Mouse (Mus musculus) frontal cortex, adult (tissue): ENCODE results near the gene Lamb1.

Experiments
- ATAC-seq: cut with Nextera tagmentation; 2 replicates; pipeline ENCODE4 v1.9.2; 2017; ENCODE audit warnings: mild to moderate bottlenecking, moderate library complexity, mixed read lengths; ENCODE audit not compliant: low TSS enrichment

The Lamb1 gene

DNA sequence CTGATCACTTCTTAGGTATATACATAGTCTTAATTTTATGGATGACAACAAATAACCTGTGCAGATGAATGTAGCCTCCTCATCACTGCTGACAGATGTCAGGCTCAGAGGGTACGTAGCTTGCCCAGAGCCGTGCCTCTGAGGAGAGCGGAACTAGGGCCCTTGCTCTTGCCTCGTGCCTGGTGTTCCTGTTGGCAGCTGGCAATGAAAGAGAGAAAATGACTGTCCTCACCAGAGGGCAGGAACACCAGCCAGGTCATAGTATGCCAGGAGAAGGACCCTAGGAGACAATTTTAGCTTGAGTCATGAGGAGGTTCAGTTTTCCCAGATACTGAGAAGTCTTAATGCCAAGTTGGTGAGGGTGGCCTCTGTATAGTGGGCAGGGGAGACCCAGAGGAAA is 48.1 kb downstream of the Lamb1 start:
- no peak for ATAC-seq

DNA sequence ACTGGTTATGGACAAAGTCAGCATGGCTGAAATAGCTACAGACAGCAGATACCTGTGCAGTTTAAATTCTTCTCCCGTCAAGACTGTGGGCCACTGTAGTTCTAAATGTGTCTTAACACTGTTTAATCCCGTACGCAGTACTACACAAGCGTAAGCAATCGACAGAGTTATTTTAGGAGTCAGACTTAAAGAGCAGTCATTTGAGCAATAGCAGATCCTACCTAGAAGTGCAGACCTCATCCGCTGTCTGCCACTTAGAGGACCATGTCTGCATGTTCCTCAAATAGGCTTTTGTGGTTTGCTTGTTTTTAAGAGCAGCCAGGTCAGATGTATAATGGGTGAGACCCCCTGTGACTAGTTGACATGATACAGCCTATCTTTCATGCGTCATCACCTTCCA is 49.3 kb downstream of the Lamb1 start:
- no peak for ATAC-seq

DNA sequence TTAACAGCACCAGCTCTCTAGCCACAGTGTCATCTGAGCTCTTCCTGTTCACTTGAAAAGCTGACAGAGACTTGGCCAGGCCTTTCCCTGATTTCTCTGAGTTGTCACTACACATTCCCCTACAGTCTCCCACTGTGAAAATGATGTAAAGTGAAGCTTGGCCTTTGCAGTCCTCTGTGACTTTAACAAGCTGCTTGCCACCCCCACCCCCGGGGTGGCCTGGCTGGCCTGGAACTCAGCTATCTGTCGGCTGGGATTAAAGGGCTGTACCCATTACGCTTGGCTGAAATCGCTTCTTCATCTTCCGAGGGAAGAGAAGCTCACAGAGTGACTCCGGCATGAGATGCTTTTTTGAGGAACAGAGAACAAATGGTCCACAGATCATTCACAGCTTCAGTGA is 50.9 kb downstream of the Lamb1 start:
- no peak for ATAC-seq

DNA sequence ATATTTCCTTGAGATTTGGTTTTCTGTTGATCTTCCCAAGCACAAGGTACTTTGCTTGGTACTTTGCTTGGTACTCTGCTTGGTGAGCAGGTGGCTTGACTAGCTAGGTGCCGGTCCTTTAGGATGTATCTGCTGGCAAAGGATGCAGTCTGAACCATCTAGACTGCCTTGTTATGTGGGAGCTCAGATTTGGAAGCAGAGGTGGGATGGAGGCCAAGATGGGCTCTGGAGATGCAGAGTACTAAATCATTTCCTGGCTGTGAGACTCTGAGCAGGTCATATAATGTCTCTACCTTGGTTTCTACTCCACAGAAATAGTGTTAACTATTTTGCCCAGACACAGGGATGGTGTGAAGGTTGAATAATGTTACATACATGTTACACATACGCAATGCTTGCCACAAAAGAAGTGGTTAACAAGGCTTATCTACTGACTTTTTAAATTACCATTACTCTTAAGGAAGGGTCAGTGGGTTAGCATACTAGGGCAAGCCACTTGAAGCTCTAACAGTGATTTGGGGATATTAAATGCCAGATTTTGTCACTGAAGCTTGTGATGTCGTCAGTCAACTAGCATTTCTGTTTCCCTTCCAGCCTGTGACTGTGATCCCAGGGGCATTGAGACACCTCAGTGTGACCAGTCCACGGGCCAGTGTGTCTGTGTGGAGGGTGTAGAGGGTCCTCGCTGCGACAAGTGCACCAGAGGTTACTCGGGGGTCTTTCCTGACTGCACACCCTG is 52.8 kb downstream of the Lamb1 start:
- ATAC-seq: no peak

DNA sequence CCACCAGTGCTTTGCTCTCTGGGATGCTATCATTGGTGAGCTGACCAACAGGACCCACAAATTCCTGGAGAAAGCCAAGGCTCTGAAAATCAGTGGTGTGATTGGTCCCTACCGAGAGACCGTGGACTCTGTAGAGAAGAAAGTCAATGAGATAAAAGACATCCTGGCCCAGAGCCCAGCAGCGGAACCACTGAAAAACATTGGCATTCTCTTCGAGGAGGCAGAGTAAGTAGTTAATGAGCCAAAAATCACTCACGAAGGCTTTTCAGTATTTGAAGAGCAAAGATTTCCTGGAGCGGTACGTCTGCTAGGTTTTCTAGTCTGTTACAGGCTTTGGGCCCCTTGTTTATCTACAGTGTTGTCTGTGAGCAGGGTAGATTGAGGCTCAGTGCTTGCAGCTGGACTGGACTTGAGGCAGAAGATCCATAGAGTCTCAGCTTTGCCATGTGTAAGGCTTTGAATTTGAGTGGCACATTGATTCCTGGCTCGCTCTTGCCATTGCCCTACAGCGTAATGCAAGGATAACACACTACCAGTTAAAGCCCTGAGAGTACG is 53.5 kb downstream of the Lamb1 start:
- ATAC-seq: no peak

DNA sequence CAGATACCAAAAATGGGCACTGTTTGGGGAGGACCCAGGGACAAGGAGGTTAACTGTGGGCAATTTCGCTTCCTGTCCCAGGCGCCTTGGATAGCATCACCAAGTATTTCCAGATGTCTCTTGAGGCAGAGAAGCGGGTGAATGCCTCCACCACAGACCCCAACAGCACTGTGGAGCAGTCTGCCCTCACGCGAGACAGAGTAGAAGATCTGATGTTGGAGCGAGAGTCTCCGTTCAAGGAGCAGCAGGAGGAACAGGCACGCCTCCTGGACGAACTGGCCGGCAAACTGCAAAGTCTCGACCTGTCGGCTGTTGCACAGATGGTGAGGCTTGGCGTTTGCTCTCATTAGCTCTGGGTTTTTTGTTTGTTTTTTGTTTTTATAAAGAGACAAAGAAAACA is 55.8 kb downstream of the Lamb1 start:
- no peak for ATAC-seq

DNA sequence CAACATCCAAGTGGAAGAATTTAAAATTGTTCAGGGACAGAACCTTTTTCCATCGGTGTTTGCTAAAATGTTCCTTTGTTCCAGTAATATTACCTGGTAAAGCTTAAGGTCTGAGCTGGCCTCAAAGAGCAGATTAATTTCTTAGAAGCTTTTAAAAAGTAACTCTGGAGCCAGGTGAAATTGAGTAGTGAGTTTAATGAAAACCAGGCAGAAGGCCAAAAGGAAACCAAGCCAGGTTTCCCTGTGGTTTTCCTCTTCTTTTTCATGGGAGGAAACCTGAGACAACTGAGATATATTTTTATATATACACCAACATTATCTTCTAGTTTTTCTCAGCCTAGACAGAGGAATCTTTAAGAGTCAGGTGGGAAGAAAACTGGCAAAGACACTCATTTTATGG is 56.5 kb downstream of the Lamb1 start:
- no peak for ATAC-seq

DNA sequence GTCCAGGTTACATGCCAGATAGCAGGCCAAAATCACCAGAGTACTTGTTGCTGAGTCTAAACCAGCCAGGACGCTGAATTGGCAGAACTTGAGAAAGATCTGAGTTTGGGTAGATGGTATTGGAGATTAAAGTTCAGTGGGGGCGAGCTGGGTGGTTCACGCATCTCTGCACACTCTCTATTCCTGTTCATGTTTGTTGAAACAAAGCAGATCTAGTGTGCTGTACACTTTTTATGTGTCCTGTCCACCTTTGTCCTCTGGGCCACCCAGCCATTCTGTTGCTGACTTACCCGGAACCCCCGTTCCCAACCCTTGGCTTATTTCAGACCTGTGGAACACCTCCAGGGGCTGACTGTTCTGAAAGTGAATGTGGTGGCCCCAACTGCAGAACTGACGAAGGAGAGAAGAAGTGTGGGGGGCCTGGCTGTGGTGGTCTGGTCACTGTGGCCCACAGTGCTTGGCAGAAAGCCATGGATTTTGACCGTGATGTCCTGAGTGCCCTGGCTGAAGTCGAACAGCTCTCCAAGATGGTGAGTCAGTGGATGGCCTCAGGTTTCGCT is 58.2 kb downstream of the Lamb1 start:
- ATAC-seq: no peak

DNA sequence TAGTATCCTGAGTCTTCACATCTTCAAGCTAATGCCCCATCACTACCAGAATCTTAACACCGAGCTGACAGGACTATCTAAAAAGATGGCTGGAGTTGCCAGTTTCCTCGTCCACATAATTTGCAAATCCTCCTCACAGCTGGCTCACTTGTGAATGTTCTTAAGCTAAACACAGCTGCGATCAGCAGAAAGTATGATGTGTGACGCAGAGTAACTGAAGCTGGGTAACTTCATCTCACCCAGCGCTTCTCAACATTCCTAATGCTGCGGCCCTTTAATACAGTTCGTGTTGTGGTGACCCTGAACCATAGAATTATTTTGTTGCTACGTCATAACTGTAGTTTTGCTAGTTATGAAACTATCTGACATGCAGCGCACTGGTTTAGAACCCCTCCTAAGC is 62.1 kb downstream of the Lamb1 start:
- peak; percentile 58; the same call in 1 of the 2 replicates for ATAC-seq

DNA sequence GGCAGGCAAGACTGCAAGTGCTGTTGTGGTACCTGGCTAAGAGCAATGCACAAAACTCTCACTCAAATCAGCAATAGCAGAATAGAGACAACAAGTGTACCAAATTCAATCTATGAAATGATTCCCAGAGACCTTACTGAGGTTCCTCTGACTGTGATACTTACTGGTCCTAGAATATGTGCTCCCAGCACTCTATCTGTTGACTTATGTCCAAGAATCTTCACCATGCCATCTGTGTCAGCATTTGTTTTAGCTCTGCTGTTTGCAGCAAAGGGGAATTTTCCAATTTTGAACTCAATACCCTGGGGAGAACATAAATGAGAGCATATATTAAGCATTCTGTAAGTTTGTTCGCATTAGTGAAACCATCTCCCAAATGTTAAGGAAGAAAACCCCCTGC is 68.2 kb downstream of the Lamb1 start:
- no peak for ATAC-seq

DNA sequence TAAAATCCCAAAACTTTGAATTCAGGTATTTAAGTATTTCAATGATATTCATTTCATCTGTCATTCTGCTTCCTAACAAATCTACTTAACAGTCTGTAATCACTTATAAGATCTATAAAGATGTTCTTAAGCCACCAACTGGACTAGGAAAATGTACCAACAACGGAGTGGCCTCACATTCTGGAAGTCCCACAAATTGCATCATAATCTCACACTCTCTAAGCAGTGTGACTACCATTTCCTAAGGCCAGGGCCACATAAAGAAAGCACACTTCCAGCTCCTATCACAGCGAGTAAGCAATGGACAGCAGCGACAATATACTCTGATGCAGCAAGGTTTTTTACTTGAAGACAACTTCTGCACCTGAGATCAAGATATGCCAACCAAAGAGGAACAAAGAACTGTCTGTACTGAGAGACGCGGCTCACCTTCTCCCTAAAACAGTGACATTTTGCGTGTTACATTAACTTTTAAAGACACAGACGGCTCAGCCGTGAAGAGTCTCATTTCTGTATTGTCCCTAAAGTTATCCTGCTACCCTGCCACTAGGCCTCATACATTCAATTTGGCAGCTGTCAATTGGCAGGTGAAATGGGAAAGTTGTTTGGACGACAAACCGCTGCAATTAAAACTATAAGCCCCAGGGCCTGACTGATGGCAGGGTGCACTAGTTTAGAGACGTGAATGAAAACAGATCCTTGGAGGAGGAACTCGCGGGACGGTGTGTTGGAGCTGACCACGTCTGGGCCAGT is 85.3 kb downstream of the Lamb1 start:
- no peak for ATAC-seq

DNA sequence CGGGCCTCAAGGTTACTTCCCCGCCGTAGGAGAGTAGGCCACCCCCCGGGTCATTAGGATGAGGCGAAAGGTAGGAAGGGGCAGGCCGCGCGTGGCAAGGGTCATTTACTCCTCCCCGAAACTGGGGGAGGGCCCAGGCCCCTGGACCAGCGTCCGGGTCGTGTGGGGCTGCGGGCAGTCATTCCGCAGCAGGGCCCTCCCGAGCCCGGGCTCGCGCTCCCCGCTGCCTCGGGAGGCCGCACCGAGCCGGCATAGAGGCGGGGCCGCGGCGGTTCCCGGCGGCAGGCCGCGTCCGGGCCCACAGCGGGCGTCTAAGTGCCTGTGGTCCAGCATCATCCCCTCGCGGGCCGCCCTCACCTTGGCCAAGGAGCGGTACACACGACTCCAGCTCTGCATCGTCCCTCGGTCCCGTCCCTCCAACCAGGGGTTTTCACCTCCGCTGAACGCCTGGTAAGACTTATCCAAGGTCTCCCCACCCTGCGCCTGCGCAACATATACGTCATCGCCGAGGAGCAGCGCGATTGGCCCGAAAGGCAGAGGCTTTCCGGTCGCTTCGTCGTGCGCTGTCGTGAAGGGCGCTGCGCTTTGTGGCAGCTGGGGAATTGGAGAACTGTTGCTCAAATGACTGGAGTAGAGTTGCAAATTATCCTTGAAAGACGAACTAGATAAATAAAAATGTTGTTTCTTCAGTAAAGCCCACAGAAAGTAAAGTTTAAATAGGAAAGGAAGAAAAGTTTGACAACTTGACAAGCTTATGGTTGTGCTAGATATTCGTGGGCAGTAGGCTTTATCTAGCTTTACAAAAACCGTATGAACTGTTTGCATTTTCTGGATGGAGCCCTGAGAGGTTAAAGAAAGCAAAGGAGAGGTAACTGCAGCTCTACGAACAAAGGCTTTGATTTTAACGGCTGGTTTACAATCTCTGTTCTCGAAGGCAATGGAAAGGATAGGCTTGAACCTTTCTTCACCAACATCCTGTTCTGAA is 86.2 kb downstream of the Lamb1 start, which contains the start of gene Dld:
Gene Dld, minus strand, starts transcription at position 510 of the 985 bp plus-strand sequence.
- peak; percentile 100 for ATAC-seq

DNA sequence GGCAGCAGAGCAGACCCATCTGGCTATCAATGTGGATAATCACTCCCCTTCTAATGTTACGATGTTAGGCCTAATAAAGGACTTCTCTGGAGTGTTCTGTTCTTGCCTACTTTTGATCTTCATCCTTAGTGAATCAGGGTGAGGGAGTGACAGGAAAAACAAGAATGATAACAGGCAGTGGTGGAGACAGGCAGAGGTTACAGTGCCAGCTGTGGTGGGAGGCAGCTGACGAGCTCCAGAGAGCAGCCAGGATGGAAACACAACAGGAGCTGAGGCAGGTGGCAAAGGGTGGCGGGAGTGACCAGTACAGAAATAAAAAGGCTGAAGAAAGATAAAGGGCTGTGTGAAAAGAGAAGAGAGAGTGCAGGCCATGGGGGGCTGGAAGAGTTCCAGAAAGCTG is 101.4 kb downstream of the Lamb1 start:
- no peak for ATAC-seq

DNA sequence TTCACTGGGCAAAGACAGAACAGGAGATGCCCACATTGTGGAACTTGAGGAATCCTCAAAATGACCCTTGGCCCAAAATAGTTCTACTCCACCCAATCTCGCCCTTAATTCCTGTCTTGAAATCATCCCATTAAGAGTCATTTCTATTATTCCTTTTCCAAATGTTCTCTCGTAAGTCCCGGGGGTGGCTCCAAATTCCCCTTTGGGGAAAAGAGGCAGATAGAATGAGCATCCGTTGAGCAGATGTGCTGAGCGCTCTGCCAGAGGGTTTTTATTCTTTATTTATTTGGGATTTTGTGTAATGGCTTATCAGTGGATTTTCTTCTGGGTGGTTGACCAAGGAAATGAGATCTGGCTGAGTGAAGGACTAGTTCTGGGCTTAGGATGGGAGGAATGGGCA is 102.7 kb downstream of the Lamb1 start:
- no peak for ATAC-seq

DNA sequence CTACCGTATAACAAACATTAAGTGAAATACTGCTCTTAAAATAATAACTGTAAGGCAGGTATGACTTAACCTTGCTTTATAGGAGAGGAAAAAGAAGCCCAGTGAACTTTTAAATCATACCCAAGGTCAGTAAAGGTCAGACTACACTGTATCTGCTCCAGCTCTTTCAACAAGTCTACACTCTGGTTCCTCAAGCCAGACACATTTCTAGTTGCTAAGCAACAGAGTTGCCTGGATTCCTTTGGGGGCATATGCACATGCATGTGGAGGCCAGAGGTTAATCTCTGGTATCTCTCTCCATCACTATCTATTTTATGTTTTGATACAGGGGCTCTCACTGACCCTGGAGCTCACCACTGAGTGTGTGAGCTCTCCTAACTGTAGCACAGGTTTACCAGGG is 104.1 kb downstream of the Lamb1 start:
- no peak for ATAC-seq

DNA sequence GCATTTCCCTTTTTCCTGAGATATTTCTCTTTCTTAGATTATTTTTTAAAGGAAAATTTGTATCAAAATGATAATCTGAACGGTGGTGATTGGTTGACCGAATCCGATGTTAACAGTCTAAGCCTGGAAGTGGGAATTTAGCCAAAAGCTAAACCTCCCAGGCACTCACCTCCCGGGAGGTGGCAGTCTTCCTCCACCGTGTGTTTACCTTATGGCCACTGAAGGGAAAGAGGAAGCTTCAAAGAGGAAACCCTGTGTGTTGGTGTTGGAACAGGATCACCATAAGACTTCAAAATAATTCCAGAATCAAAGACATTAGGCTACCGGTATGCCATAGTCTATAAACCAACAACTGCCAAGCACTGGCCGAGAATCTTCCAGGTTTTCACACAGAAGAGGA is 104.6 kb downstream of the Lamb1 start:
- no peak for ATAC-seq

DNA sequence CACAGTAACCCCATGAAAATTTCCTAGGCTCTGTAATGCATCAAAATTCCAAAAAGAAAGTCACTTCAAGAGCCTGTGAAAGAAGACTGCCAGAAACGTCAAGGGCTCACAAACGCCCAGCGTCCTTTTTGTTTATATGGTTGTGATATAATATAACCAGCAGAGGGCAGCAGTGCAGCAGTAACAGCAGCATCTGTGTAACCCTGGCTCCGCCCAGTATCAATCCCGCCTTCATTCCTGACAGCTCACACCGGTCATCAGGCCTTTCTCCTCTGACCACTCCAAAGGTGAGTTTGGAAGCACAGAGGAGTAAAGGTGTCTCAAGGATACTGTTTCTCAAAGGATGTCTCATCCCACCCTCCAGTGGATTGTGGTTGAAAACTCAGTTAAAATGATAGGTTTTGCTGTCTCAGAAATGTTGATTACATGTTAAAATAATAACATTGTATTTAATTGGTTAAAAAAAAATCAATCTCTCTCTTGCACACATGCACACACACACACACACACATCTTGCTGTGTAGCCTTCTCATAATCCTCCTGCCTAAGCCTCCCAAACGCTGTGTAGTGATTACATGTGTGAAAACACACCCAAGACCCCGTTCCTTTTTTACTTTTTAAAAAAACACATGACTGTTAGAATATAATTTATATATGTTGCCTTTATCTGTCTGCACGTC is 109.7 kb downstream of the Lamb1 start:
- peak; percentile 95 for ATAC-seq

DNA sequence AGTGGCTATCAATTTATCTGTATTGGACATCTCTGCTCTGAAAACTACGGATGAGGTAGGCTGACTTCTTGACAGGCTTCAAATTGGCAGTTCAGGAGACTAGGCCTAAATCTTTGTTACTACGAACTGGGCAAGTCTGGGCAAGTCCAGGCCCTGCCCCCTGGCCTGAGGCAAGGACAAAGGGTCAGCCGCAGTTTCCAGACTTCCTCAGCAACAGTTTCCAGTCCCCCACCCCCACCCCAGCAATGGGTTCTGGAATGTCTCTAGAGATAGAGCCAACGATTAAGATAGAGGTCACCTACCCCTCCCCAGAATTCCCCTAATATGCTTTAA is 110.2 kb downstream of the Lamb1 start:
- ATAC-seq: no peak

DNA sequence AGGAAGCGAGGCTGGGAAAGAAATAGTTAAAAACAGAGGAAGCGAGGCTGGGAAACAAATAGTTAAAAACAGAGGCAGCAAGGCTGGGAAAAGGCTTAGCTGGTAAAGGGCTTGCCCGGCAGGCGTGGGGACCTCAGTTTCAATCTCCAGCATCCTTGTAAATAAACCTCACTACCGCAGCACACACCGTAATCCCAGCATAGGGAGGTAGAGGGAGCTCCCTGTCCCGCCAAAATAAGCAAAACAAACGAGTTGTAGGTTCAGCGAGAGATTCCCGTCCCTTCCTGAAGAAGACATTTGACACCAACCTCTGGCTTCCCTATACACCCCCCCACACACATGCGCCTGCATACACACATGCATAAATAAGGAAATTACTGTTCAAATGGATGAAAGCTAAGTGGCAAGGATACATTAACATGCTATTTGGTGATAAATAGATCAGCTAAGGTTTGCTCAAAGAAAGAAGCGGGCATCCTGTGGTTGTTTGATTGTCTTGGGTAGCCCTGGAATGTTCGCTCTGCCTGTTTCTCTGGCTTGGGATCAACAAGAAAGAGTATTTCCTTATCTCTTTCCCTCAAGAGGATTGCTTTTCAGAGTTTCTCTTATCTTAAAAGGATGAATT is 111.4 kb downstream of the Lamb1 start:
- peak; percentile 44; the same call in 1 of the 2 replicates for ATAC-seq

DNA sequence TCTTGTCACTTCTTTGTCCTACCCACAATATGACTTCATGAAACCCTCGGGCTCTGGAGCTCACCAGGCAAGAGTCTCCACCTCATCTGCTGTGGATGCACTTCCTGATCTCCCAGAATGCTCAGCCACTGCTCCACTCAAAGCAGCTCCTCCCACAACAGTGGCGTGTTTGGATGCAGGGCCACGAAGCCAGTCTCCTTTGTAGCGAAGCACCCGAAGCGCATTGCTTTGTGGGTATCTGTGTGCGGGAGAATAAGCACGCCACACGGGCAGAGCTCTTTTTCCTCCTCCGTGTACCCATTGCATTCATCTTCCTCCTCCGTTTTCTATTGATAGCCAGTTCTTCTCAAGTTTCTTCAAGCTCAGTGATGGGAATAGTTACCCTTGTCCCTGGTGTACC is 112.2 kb downstream of the Lamb1 start:
- ATAC-seq: peak; percentile 60
